Mouse (Mus musculus) frontal cortex, adult 2 months (tissue): Measurements from ENCODE around the gene Mrgprg. TPM values are rescaled to one million over a fixed set of nuclear protein-coding genes. Genes with fewer than 3 reads are reported as not detected.
A peak's percentile ranks its signal among the peaks of the same experiment; 100 is the strongest.

Source experiments
- DNase-seq, 2 experiments: peaks; one replicate each; pipeline ENCODE4 v3.0.0; 2022; ENCODE audit warnings: low spot score in 1 of 2; ENCODE audit errors: extremely low spot score in 1 of 2
- polyA plus RNA-seq: library from polyadenylated mRNA; depleted of rRNA; stranded (reverse); fragments of >200 nt; gene quantifications from 2 replicates; pipeline ENCODE4 v1.2.3, GENCODE M21; 2012

Gene Mrgprg
- polyA plus RNA-seq, 1 experiment = 0.36 TPM

DNA sequence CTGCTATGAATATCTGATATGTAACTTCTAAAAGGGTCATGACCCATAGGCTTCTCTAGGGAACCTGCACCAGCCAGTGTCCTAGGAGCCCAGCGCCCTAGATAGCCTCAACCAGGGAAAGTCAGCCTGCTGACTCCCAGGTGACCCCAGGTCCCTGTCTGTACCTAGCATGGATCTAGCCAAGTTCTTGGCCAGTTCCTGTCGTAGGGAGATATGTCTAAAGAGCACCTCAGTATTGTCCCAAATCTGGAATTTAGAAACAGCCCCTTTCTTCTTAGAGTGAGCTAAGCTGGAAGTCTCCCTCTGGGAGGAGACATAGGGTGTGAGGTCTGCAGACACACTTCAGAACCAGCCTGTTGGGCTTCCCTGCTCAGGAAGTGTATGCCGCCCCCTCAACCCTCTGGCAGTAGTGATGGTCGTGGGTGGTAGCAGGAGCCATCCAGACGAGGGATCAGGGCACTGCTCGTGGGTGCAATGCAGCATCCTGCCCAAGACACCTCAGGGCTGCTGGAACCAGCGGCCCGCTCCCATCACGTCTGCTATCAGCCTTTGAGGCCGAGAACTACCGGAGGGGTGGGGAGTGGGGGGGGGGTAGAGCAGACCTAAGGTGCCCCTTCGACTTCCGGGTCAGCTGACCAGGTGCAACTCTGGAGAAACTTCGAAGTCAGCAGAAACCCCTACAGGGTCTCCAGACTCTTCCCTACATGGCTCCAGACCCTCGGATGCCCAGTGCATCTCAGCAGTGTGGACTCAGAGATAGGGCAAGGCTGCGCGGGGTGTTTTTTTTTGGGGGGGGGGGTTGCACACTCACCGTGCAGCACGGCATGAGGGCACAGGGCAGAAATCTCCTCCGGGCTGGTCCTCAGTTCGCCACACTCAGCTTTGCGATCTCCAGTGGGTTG, 10.4 kb downstream of the Mrgprg start, which contains the start of gene Osbpl5:
TSS of gene Osbpl5 (minus strand) at position 861 of the 902 bp plus-strand sequence.
- DNase-seq = peak; percentile 60 to 72

DNA sequence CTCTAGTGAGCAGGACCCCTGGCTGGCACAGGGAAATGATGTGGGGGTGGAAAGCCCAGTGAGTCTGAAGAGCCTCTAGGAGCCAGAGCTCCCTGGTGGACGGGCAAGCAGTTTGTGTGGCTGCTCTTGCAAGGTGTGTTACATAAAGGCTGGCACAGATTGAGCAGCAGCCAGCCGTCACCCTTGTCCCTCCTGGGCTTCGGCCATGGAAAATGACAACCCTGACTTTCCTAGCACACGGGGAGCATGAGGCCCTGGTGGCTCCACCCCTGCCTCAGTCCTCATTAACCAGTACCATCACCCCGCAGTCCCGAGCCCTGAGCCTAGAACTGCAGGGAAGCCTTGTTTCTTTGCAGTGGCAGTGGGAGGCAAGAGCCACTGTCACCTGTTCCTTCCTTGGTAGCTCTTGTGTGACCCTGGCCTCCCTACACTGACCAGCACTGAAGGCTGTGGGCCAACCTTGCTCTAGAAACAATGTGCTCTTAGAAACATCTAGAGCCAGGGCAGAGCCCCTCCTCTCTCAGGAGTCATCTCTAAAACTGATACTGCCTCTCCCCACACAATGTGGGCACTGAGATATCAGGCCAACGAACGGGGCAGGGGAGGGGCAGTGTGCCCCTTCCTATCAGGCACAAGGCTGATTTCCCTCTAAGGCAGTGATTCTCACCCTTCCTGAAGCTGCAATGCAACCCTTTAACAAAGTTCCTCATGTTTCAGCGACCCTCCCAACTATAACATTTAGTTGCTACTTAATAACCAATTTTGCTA, 11.3 kb downstream of the Mrgprg start:
- no peak for DNase-seq

DNA sequence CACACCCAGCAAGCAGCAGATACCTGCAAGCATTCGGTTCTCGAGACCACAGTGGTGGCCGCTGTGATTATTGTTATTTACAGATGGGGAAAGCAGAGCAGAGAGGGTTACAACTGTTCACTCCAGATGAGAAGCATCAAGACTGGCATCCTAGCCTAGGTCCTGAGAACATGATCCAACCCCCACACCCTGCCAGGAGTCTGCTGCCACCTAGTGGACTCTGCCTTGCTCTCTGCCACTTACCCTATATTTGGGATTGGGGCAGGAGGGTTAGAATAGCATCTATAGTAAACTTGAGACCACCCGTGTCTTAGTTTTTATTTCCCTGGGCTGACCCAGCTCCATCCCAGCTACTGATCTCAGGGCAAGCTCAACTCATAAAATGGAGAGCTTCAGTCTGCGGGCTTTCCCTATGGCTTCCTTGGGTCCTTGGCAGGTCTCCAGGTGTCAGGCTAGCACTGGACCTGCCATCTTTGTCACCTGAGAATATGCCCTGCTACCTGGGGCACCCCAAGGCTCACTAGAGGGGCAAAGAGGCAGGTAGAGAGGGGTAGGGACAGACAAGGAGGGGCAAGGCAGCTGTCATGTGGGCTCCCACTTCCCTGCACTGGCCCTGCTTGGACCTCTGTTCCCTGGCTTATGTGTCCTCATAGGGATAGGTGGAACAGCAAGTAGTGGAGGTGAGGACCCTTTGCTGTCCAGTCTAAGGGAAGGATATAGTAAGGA, 12.6 kb downstream of the Mrgprg start:
- peak in 1 of 2 experiments; percentile 75 for DNase-seq

DNA sequence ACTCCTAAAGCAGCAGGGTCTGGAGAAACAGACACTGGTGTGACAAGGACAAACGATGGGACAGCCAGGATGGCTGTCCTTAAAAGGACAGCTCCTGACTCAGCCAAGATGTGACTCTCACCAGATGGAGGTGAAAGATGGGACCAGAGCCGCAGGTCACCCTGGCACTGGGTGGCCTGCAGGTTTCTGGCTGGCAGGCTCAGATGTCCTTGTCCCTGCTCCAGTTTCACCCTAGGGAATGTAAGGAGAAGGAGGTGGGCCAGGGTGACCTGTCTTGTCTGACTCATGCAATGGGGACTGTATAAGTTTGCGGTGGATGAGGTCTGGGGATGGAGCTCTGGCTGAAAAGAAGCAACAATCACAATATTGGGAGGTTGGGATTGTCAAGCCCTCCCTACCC, 14.2 kb downstream of the Mrgprg start:
- DNase-seq = no peak

DNA sequence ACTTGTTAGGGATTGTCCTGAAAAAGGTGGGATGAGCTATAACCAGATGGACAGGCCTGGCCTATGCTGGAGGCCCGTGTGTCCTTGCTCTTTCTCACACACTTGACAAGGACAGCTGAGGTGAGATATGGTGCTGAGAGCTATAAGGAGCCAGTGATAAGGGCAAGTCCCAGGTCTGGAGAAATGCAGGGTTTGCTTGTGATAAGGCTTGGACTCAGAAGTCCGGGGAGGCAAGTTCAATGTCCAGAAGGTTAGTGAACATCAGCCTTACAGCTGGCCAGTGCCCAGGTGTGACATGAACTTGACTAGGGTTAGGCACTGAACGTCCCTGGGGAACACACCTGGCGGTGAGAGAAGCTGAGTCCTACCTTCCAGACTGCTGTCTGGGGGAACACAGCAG, 14.7 kb downstream of the Mrgprg start:
- DNase-seq = no peak

DNA sequence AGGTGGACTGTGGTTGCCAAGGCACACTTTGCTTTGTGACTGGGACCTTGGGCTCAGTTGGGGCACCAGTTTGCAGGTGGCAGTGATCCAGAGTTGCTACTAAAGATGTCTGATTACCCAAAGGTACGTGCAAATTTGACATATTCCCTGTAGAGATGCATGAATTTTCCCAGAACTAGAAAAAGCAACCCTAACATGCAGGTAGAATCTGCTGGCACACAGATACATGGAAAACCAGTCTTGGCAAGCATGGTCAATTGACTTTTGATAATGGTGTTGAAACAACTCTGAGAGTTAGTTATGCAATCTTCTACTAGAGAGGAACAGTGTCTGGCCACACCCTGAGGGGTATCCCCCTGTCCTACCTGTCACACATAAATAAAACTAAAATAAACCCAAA, 15.4 kb downstream of the Mrgprg start:
- DNase-seq = no peak

DNA sequence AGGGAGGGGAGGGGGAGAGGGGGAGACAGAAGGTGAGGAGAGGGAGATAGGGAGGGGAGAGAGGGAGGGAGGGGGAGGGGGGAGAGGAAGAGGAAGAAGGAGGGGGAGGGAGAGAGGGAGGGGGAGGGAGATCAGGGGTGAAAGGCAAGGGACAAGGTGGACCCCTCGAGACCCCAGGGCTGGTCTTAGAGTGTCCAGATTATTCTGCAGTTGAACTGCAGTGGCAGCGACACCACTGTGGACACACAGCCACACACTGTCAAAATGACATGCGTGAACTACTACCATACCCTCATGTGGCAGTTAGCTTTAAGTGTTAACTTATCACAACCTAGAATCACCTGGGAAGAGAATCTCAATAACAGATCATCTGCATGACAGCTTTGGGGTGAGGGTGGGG, 17.7 kb downstream of the Mrgprg start:
- DNase-seq = no peak

DNA sequence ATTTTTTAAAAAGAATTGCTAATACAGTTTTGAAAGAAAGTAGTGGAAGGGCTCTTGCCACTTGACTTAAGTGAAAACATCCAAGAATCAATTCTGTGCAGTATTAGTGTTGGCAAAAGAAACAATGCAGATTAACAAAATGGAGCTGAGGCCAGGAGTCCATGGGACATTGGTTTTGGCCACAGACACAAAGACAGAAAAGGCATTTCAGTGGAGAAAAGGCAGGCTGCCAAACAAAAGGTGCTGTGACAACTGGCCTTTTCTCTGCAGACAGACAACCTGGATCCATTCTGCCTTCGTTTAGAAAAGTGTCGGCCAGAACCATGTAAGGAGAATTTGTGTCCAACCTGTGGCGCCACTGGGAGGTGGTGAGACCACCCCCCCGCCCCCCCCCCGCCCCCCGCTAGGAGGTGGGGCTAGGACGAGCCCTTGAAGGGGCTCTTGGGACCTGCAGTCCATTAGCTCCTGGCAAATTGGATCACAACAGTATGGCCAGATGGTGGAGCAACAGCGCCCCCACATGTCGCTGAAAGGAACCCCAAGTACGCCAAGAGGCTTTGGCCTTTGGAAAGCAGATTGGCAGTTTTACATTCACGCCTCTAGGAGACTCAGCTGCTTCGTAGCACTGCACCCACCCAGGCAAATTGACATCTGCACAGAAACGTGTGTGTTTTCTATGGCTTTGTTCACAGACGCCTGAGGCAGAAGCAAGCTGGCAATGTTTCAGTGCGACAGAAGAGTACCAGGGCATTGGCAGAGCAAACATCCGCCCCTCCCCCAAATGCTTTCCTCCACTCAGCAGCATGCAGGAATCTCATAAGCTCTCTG, 18.5 kb downstream of the Mrgprg start:
- peak; percentile 79 to 96 for DNase-seq

DNA sequence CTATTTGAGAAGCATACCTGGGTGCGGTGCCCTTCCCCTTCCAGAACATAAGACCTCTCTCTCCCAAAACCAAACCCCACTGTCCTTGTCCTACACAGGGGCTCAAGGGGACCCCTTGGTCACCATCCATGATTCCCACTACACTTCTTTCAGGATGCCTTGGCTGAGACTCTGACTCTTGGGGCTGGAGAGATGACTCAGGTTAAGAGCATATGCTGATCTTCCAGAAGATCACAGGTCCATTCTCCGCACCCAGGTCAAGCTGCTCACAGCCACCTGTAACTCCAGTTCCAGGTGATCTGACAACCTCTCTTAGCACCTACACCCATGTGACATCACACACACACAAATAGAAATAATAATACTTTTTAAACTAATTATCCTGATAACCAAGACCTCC, 26.1 kb downstream of the Mrgprg start:
- DNase-seq = no peak

DNA sequence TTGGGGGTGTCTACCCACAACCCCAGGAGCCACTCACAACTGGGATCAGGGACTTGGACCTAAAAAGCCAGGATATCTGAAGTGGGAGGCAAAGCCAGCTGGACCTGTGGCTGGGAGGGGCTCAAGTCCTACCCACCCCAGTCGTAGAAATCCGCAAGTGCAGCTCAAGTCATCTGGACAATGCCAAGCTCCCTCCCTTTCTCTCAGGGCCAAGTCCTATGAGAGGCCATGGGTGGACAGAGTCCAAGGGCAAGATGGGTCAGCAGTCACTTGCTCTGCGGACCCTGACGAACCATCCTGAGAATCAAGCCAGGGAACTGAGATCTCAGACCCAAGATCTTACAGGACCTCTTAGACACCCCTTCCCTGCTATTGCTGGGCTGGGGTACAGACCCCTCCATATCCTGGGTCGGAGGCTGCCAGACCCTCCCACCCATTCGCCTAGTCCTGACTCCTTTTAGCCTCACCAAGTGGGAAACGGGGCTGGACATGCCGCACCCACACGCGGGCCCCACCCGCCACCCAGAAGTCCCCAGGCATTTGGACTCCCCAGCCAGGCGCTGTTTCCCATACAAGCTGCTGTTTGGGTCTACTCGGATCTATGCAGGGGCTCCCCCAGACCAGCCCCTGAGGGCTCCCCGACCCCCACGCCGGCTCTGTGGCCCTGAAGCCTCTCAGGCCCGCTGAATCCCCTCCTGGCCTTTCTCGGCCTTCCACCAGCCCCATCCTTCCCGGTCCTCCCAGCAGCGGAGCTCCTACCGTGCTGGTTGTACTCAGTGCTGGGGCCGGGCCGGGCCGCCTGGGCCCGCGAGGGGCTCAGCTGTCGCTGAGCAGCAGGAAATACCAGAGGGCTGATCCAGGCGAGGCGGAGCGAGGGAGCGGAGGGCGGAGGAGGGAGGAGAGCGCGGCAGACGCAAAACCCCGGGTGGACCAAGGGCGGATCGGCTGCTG, 27.0 kb downstream of the Mrgprg start:
- DNase-seq = peak in 1 of 2 experiments; percentile 81

DNA sequence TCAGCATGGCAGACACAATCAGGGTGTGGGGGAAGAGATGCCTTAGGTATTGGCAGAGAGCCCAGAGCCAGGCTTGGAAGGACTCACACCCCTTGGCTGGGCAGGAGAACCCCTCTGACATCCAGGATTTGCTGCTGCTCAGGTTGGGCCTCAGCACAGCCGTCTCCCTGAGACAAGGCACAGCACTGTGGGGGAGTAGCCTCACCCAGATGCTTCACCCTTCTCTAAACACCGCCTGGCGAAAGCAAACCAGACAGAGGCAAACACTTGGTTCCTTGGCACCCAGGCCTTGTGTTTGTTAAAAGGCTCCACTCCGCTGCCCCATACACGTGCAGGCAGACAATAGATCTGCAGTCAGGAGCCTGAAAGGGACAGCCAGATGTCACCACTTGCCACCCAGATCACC, 28.2 kb downstream of the Mrgprg start:
- DNase-seq = peak in 1 of 2 experiments; percentile 28

DNA sequence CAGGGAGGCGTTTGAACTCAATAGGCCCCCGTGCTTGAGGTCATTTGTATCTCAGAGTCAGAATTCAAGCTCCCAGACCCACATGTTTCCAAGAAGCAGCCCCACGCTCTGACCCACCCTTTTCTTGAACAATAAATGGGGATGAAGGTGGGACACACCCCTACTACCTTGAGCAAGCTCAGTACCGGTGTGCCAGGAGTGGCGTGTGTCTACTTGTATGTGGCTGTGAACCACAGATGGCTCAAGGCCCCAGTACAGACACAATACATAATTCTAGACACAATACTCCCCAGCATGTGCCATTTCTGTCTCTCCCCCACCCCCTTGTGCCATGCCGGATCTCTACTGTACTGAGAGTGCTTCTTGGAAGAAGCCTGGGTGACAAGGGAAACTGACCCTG, 28.6 kb downstream of the Mrgprg start:
- peak in 1 of 2 experiments; percentile 17 for DNase-seq

DNA sequence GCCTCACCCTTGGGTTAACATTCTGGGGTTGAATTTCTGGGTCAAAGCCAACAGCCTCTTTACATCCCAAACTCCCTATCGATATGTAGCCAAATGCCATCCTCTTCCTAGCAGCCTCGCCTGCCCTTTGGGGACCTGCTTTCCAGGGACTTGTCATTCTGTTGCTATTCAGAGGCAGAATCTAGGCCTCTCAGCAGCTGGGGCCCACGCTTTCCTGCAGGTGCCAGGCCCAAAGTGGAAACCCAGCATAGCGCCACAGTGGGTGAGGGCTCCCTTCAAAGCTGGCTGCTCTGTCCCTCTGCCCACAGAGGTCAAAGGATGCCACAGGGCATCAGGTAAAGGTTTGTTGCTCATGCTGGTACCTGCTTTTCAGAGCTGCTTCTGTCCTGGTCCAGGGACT, 33.0 kb downstream of the Mrgprg start:
- peak in 1 of 2 experiments; percentile 47 for DNase-seq

DNA sequence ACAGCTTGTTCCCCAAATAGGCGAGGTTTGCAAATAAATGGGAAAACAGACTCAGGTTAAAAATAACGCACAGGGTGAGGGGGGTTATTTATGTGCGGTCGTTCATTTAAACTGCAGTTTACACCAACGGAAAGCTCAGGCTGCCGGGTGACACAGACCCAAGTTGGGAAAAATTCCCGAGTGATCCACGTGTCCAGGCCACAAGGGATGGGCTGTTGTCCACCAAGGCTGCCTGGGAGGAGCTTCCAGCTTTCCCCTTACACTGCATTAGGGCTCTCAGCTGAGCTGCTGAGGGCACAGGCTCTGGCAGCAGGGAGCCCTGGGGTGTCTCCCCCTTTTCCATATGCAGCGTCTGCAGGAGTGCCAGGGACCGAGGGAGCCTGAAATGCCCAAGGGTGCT, 36.9 kb downstream of the Mrgprg start:
- no peak for DNase-seq

DNA sequence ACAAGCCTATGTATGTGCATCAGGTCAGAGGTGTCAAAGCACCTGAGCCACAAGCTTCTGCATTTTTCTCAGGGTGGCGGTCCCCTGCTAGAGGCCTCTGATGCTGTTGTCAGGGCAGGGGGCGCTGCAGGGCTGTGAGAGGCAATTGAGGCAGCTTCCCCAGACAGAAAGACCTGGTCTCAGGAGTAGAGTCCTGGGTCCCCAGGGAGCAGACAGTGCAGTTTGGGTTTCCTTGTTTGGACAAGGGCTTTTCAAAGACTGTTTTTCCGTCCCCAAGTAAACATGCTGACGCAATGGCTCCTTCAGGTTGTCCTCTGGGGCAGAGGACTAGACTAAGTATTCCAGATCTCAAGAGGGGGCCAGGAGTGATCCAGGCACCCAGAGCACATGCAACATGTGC, 40.4 kb downstream of the Mrgprg start:
- DNase-seq = no peak

DNA sequence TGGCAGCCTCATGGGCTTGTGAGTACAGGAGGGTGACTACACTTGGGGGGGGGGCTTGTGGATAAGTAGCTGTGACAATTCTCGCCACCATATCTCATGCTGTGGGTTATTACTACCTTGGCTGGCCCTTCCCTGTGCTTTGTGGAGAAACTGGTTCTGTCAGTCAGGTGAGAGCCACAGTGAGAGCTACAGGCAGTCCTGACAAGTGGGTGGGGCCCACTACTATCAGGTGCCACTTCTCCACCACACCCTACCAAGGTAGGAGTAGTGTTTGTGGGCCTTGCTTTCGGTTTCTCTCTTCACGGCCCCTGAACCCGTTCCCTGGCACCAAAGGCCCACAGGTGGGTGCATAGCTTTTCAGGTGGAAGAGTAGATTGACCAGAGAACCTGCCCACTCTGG, 43.0 kb downstream of the Mrgprg start:
- no peak for DNase-seq

DNA sequence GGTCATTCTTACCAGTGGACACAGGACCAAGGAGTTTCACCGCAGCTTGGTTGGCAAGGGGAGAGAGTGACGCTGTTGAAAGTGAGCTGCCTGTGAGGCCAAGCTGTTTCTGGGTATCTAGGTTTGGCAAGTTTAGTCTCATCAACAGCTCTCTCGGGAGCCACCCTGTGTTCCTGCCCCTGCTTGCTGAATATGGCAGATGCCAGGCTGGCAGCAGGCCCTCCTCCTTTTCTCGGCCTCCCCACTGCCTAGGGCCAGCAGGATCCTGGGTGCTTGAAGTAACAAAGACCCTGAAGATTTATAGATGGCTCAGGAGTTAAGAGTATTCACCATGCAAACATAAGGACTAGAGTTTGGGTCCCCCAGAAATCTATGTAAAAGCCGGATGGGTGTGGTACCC, 44.1 kb downstream of the Mrgprg start:
- peak in 1 of 2 experiments; percentile 50 for DNase-seq

DNA sequence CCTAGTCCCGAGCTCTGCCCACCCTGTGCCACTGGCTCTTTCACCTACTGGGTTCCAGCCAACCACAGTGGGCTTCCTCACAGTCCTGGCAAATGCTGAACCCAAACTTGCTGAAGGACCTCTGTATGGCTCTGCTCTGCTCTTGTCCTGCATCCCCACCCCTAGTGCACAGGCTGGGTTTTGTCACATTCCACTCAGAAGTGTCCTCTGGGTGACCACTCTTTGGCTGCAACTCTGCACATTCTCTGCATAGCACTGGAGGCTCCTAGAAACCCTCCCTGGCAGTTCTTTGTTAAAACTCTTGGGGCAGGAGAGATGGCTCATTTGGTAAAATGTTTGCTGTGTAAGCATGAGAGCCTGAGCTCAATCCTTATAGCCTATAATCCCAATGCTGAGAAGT, 49.0 kb downstream of the Mrgprg start:
- DNase-seq = no peak
